10 mouse cellular contexts compared by ENCODE assay signal in the genomic region with DNA sequence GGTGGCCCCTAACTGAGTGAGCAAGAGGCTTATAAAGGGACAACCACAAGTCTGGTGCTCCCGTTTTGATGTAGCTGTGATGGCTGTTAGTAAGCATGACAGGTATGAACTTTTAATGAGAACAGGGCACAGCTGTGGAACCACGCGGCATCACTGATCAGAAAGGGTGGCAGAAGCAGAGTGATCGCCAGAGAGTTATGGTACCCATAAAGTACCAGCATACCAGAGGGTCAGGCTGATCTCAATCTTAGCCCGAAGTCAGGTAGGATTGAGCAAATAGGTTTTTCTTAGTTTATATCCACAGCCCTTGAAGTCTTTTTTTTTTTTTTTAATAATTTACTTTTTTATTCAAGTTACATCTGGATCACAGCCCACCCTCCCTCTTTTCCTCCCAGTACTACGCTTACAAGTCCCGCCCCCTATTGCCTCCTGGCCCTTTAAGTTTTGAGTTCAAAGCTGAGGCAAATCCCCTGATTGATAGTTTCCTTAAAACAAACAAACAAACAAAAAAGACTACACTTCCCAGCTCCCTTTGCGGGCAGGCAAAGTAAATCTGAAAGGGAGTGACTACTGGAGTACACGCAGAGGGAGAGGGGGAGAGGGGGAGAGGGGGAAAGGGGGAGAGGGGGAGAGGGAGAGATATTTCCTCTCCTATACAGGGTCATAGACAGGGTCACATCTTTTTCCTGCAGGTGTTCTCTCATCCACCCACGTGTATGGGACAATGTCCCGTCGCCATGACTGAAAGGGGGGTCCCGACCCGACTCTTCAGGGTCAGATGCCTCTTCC. TPM values are rescaled to one million over a fixed set of nuclear protein-coding genes. Genes with fewer than 3 reads are reported as not detected.
DNase-seq lines count a peak whose midpoint lies in the region; ATAC-seq lines count a peak whose summit lies in the region.
"Had no signal": no experiment of that assay in that cellular context is flagged by ENCODE, and none has a peak within 500 bp of the region (broad histone marks: within the 10 kb centered on the region; RNA-seq: fewer than 3 reads in every experiment).

No protein-coding gene starts in this region.

- peaks cover 4% of the 10 kb centered on the region; the same call in 1 of the 2 replicates for H3K4me1 ChIP-seq in heart, embryonic 15.5 days (replicated peaks)
- H3K4me1 ChIP-seq in embryonic facial prominence, embryonic 12.5 days = no peaks in the 10 kb centered on the region
- no peaks in the 10 kb centered on the region for H3K4me1 ChIP-seq in hindbrain, embryonic 16.5 days (ENCODE audit: control insufficient read depth, insufficient read depth, low read depth, low read length)
- H3K4me1 ChIP-seq in midbrain, embryonic 12.5 days = peaks cover 7% of the 10 kb centered on the region; the same call in 1 of the 2 replicates

- H3K9ac ChIP-seq in heart, embryonic 15.5 days = 0 out of 2 replicates have a peak overlapping the region, but pooled peaks have one; percentile 25
- peak overlapping the region; percentile 36; the same call in 1 of the 2 replicates for H3K9ac ChIP-seq in embryonic facial prominence, embryonic 12.5 days
- H3K9ac ChIP-seq in hindbrain, embryonic 16.5 days (ENCODE audit: low read depth, low read length) = peak overlapping the region; percentile 65
- peak overlapping the region; percentile 37 for H3K9ac ChIP-seq in midbrain, embryonic 12.5 days (replicated peaks)

- ATAC-seq in heart, embryonic 15.5 days (replicated peaks; ENCODE audit: insufficient number of reproducible peaks, insufficient read depth, low FRiP score, low read depth) = no peak
- ATAC-seq in embryonic facial prominence, embryonic 12.5 days (ENCODE audit: insufficient number of reproducible peaks, insufficient read depth, low FRiP score, low TSS enrichment) = peak; percentile 62
- peak; percentile 68 for ATAC-seq in hindbrain, embryonic 16.5 days
- ATAC-seq in midbrain, embryonic 12.5 days (ENCODE audit: low FRiP score, low read depth) = peak; percentile 67

- peaks cover 16% of the 10 kb centered on the region for H3K27me3 ChIP-seq in heart, embryonic 15.5 days
- no peaks in the 10 kb centered on the region for H3K27me3 ChIP-seq in embryonic facial prominence, embryonic 12.5 days
- H3K27me3 ChIP-seq in hindbrain, embryonic 16.5 days (replicated peaks; ENCODE audit: control insufficient read depth, insufficient read depth, low read length) = no peaks in the 10 kb centered on the region
- H3K27me3 ChIP-seq in midbrain, embryonic 12.5 days = no peaks in the 10 kb centered on the region

- WGBS in heart, embryonic 15.5 days = 34% methylated on average over 13 of the region's 14 CpGs
- 31% methylated on average over 13 of the region's 14 CpGs for WGBS in embryonic facial prominence, embryonic 12.5 days
- WGBS in hindbrain, embryonic 16.5 days = 32% methylated on average over 13 of the region's 14 CpGs
- WGBS in midbrain, embryonic 12.5 days = 32% methylated on average over 14 of the region's 14 CpGs

- H3K27ac ChIP-seq in heart, embryonic 15.5 days = no peak overlapping the region
- H3K27ac ChIP-seq in embryonic facial prominence, embryonic 12.5 days = no peak overlapping the region
- H3K27ac ChIP-seq in hindbrain, embryonic 16.5 days (ENCODE audit: low read depth, low read length) = no peak overlapping the region
- H3K27ac ChIP-seq in midbrain, embryonic 12.5 days (replicated peaks) = no peak overlapping the region

- peak overlapping the region; percentile 48 for H3K4me3 ChIP-seq in heart, embryonic 15.5 days
- H3K4me3 ChIP-seq in embryonic facial prominence, embryonic 12.5 days = peak overlapping the region; percentile 38
- peak overlapping the region; percentile 47 for H3K4me3 ChIP-seq in hindbrain, embryonic 16.5 days (ENCODE audit: low read length)
- peak overlapping the region; percentile 41 for H3K4me3 ChIP-seq in midbrain, embryonic 12.5 days

- H3K36me3 ChIP-seq in heart, embryonic 15.5 days = no peaks in the 10 kb centered on the region
- H3K36me3 ChIP-seq in embryonic facial prominence, embryonic 12.5 days = no peaks in the 10 kb centered on the region
- H3K36me3 ChIP-seq in hindbrain, embryonic 16.5 days (ENCODE audit: control insufficient read depth, insufficient read depth, low read length) = no peaks in the 10 kb centered on the region
- no peaks in the 10 kb centered on the region for H3K36me3 ChIP-seq in midbrain, embryonic 12.5 days

- peak overlapping the region; percentile 80 for H3K4me2 ChIP-seq in heart, embryonic 15.5 days
- H3K4me2 ChIP-seq in embryonic facial prominence, embryonic 12.5 days (replicated peaks) = peak overlapping the region; percentile 52
- peak overlapping the region; percentile 92 for H3K4me2 ChIP-seq in hindbrain, embryonic 16.5 days (ENCODE audit: low read length)
- H3K4me2 ChIP-seq in midbrain, embryonic 12.5 days (replicated peaks) = peak overlapping the region; percentile 77

- no peak for DNase-seq in heart, postnatal 4 days
- DNase-seq in adrenal gland, adult (ENCODE audit: inconsistent age in 2 of 2, low spot score in 1 of 2) = no peak
- no peak for DNase-seq in adrenal gland, adult 18-20 months (ENCODE audit: low spot score in 2 of 2)
- DNase-seq in adrenal gland, postnatal 10 days = no peak

- no peaks in the 10 kb centered on the region for H3K9me3 ChIP-seq in heart, embryonic 15.5 days (replicated peaks)
- H3K9me3 ChIP-seq in embryonic facial prominence, embryonic 12.5 days = peaks cover 8% of the 10 kb centered on the region; the same call in 1 of the 2 replicates
- no peaks in the 10 kb centered on the region; the same call in 1 of the 2 replicates for H3K9me3 ChIP-seq in hindbrain, embryonic 16.5 days (ENCODE audit: control insufficient read depth, low read length)
- H3K9me3 ChIP-seq in midbrain, embryonic 12.5 days = 0 out of 2 replicates have a peak, but pooled peaks cover 6% of the 10 kb centered on the region

RNA-seq across cellular contexts. Expression of a gene that starts 1.1 kb away (rescaled TPM):
- polyA plus RNA-seq in heart, embryonic 15.5 days (2015; fragmentation: Nextera tagmentation; extraction: Ambion mirVana) = 1.6 and 3.0 TPM in 2 replicates
- total RNA-seq in heart, postnatal 4 days (2021) = 1 to 10 TPM; 1.1 to 2.0 TPM
- polyA plus RNA-seq in embryonic facial prominence, embryonic 12.5 days (2016; fragmentation: Nextera tagmentation; extraction: Ambion mirVana) = 1.1 and 2.0 TPM in 2 replicates
- polyA plus RNA-seq in hindbrain, embryonic 16.5 days (2015; fragmentation: Nextera tagmentation; extraction: Ambion mirVana) = 31.2 and 36.7 TPM in 2 replicates
- polyA plus RNA-seq in midbrain, embryonic 12.5 days (2016; fragmentation: Nextera tagmentation; extraction: Ambion mirVana) = 2.5 and 4.2 TPM in 2 replicates
- 1 to 10 TPM; 1.1 to 2.8 TPM for total RNA-seq in adrenal gland, adult 18-20 months (2021)
- total RNA-seq in adrenal gland, postnatal 10 days (2021) = 1 to 10 TPM; 5.0 to 7.9 TPM

RNA-seq across cellular contexts. Expression of a gene that starts 32.4 kb away (rescaled TPM):
- 0.54 and 0.56 TPM in 2 replicates for polyA plus RNA-seq in heart, embryonic 15.5 days (2015; fragmentation: Nextera tagmentation; extraction: Ambion mirVana)
- 1 to 10 TPM; 2.8 to 3.5 TPM for total RNA-seq in heart, postnatal 4 days (2021)
- 0.12 and 0.28 TPM in 2 replicates for polyA plus RNA-seq in embryonic facial prominence, embryonic 12.5 days (2016; fragmentation: Nextera tagmentation; extraction: Ambion mirVana)
- 0.38 and 1.2 TPM in 2 replicates for polyA plus RNA-seq in hindbrain, embryonic 16.5 days (2015; fragmentation: Nextera tagmentation; extraction: Ambion mirVana)
- polyA plus RNA-seq in midbrain, embryonic 12.5 days (2016; fragmentation: Nextera tagmentation; extraction: Ambion mirVana) = 0.59 and 0.63 TPM in 2 replicates
- 1 to 10 TPM; 8.1 to 10.0 TPM for total RNA-seq in adrenal gland, adult 18-20 months (2021)
- 1 to 10 TPM; 3.7 to 5.0 TPM for total RNA-seq in adrenal gland, postnatal 10 days (2021)

RNA-seq across cellular contexts. Expression of a gene that starts 38.0 kb away (rescaled TPM):
- 20.6 and 26.8 TPM in 2 replicates for polyA plus RNA-seq in heart, embryonic 15.5 days (2015; fragmentation: Nextera tagmentation; extraction: Ambion mirVana)
- 10 to 100 TPM; 11.9 to 14.9 TPM for total RNA-seq in heart, postnatal 4 days (2021)
- polyA plus RNA-seq in embryonic facial prominence, embryonic 12.5 days (2016; fragmentation: Nextera tagmentation; extraction: Ambion mirVana) = 39.7 and 41.0 TPM in 2 replicates
- 29.1 and 35.7 TPM in 2 replicates for polyA plus RNA-seq in hindbrain, embryonic 16.5 days (2015; fragmentation: Nextera tagmentation; extraction: Ambion mirVana)
- polyA plus RNA-seq in midbrain, embryonic 12.5 days (2016; fragmentation: Nextera tagmentation; extraction: Ambion mirVana) = 34.7 and 38.7 TPM in 2 replicates
- 10 to 100 TPM in 1 of 2 experiments, 1 to 10 TPM in 1; 9.9 to 10.7 TPM for total RNA-seq in adrenal gland, adult 18-20 months (2021)
- total RNA-seq in adrenal gland, postnatal 10 days (2021) = 10 to 100 TPM; 12.5 to 13.9 TPM

RNA-seq across cellular contexts. Expression of a gene that starts 50.8 kb away (rescaled TPM):
- not detected in 2 replicates for polyA plus RNA-seq in heart, embryonic 15.5 days (2015; fragmentation: Nextera tagmentation; extraction: Ambion mirVana)
- total RNA-seq in heart, postnatal 4 days (2021) = not detected
- not detected in 2 replicates for polyA plus RNA-seq in embryonic facial prominence, embryonic 12.5 days (2016; fragmentation: Nextera tagmentation; extraction: Ambion mirVana)
- polyA plus RNA-seq in hindbrain, embryonic 16.5 days (2015; fragmentation: Nextera tagmentation; extraction: Ambion mirVana) = not detected in 2 replicates
- 0.08 and 0.10 TPM in 2 replicates for polyA plus RNA-seq in midbrain, embryonic 12.5 days (2016; fragmentation: Nextera tagmentation; extraction: Ambion mirVana)
- total RNA-seq in adrenal gland, adult 18-20 months (2021) = not detected
- total RNA-seq in adrenal gland, postnatal 10 days (2021) = not detected
- total RNA-seq: ES-E14; megakaryocyte progenitor cell, adult 5-6 weeks had no signal

RNA-seq across cellular contexts. Expression of a gene that starts 53.5 kb away (rescaled TPM):
- 0.53 and 0.79 TPM in 2 replicates for polyA plus RNA-seq in heart, embryonic 15.5 days (2015; fragmentation: Nextera tagmentation; extraction: Ambion mirVana)
- 1 to 10 TPM; 8.6 to 9.1 TPM for total RNA-seq in heart, postnatal 4 days (2021)
- polyA plus RNA-seq in embryonic facial prominence, embryonic 12.5 days (2016; fragmentation: Nextera tagmentation; extraction: Ambion mirVana) = 1.1 TPM in 2 replicates
- polyA plus RNA-seq in hindbrain, embryonic 16.5 days (2015; fragmentation: Nextera tagmentation; extraction: Ambion mirVana) = 10.4 and 12.3 TPM in 2 replicates
- polyA plus RNA-seq in midbrain, embryonic 12.5 days (2016; fragmentation: Nextera tagmentation; extraction: Ambion mirVana) = 12.0 and 13.5 TPM in 2 replicates
- 1 to 10 TPM; 3.8 to 5.1 TPM for total RNA-seq in adrenal gland, adult 18-20 months (2021)
- 1 to 10 TPM; 6.1 to 7.4 TPM for total RNA-seq in adrenal gland, postnatal 10 days (2021)
- total RNA-seq: megakaryocyte progenitor cell, adult 5-6 weeks had no signal
